Mouse (Mus musculus): Measurements from ENCODE around the gene Sept9. TPM values are rescaled to one million over a fixed set of nuclear protein-coding genes. Genes with fewer than 3 reads are reported as not detected.

Gene Sept9
- polyA plus RNA-seq, 1 experiment from 2014 or later, result 139 TPM

DNA sequence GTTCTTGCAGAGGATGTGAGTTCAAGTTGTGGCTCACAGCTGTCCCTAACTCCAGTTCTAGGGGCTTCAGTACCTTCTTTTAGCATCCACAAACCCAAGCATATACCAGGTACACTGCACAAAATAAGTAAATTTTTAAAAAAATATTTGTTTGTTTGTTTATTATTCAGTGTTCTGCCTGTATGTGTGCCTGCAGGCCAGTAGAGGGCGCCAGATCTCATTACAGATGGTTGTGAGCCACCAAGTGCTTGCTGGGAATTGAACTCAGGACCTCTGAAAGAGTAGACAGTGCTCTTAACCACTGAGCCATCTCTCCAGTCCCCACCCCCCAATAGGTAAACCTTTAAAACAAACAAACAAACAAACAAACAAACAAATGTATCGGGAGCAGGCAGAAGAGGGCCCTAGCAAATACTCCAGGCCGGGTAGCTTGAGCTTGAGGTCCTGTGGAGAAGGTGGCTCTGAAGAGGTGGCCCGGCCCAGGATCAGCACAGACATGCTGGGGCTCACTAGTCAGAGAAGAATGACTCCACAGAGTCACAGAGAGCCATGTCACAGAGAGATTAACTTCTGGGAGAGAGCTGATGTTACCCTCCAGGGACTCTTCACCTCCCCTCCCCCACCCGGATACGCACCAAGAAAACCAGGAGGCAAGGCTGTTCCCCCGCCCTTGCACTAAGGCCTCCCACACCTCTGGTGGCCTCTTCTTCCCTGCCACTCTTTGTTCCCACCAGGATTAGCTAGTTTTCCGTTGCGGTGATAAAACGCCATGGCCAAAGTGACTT is 202.3 kb downstream of the Sept9 start:
- Histone ChIP-seq H3K4me2 (ENCODE audit: low read depth, low read length) (no peak overlapping the region), H3K27me3 (ENCODE audit: control insufficient read depth, insufficient read depth, low read depth, low read length) (peaks cover 8% of the 10 kb centered on the region; the same call in 1 of the 2 replicates)
- WGBS, result 81% methylated on average over 10 of the region's 10 CpGs

DNA sequence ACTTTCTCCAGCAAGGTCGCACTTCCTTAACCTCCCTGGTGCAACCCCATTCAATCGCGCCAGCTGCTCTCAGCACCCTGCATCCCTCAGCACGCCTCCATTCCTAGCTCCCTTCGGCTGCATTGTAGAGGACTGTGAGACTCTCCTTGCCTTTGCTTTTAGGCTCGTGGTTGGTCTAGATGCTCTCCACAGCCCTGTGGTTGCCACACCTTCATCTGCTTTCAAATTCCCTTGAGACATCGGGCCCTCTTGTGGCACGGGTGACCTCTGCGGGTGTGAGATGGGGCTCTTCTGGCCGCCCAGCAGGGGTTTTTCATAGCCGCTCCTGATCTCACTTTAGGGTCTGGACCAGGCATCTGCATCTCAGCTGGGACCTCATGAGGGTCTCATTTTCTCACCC is 203.1 kb downstream of the Sept9 start:
- no peak overlapping the region for H3K9ac ChIP-seq (ENCODE audit: low read length)
- peaks cover 8% of the 10 kb centered on the region; the same call in 1 of the 2 replicates for H3K27me3 ChIP-seq (ENCODE audit: control insufficient read depth, insufficient read depth, low read depth, low read length)
- no peak overlapping the region for H3K4me2 ChIP-seq (ENCODE audit: low read depth, low read length)
- H3K36me3 ChIP-seq (ENCODE audit: control insufficient read depth, insufficient read depth, low read length), result no peaks in the 10 kb centered on the region
- 60% methylated on average over 11 of the region's 11 CpGs for WGBS
- H3K4me3 ChIP-seq (ENCODE audit: low read length), result no peak overlapping the region
- no peak for ATAC-seq (ENCODE audit: low read depth)
- no peak overlapping the region for H3K27ac ChIP-seq (ENCODE audit: low read length)
- no peaks in the 10 kb centered on the region for H3K9me3 ChIP-seq (ENCODE audit: control insufficient read depth, low read length)
- peaks cover 8% of the 10 kb centered on the region for H3K4me1 ChIP-seq (replicated peaks; ENCODE audit: control insufficient read depth, insufficient read depth, low read length)

More for the DNA sequence above, 202.3 kb downstream of the Sept9 start:
- H3K36me3 ChIP-seq (ENCODE audit: control insufficient read depth, insufficient read depth, low read length), result no peaks in the 10 kb centered on the region
- no peaks in the 10 kb centered on the region for H3K9me3 ChIP-seq (ENCODE audit: control insufficient read depth, low read length)
- H3K27ac ChIP-seq (ENCODE audit: low read length), result no peak overlapping the region
- no peak overlapping the region for H3K4me3 ChIP-seq (ENCODE audit: low read length)
- peaks cover under 1% of the 10 kb centered on the region; the same call in 1 of the 2 replicates for H3K4me1 ChIP-seq (replicated peaks; ENCODE audit: control insufficient read depth, insufficient read depth, low read length)
- no peak overlapping the region for H3K9ac ChIP-seq (ENCODE audit: low read length)
- ATAC-seq (ENCODE audit: low read depth), result no peak

DNA sequence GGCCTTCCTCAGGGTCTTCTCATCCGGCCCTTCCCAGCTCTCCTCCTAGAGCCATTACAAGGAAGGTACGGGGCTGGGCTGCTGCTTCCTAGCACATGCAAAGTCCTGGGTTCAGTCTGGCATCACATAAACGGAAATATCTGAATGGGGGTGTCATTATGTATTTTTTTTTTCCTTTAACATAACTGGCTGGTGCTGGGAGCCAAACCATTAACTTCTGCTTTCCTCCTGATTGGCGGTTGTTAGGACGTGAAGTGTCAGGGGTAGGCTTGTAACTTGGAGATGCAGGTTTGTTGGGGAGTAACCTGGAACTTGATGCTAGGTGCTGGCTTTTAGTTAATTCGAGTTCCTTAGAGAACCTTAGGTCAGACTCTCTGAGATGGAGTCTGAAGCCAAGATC is 203.6 kb downstream of the Sept9 start:
- no peak for ATAC-seq (ENCODE audit: low read depth)
- Histone ChIP-seq H3K36me3 (ENCODE audit: control insufficient read depth, insufficient read depth, low read length) (no peaks in the 10 kb centered on the region), H3K9me3 (ENCODE audit: control insufficient read depth, low read length) (no peaks in the 10 kb centered on the region), H3K27ac (ENCODE audit: low read length) (no peak overlapping the region), H3K4me2 (ENCODE audit: low read depth, low read length) (no peak overlapping the region), H3K4me1 (replicated peaks; ENCODE audit: control insufficient read depth, insufficient read depth, low read length) (peaks cover 14% of the 10 kb centered on the region), H3K4me3 (ENCODE audit: low read length) (no peak overlapping the region), H3K27me3 (ENCODE audit: control insufficient read depth, insufficient read depth, low read depth, low read length) (peaks cover 9% of the 10 kb centered on the region), H3K9ac (ENCODE audit: low read length) (no peak overlapping the region)
- WGBS, result 77% methylated on average over 6 of the region's 6 CpGs

DNA sequence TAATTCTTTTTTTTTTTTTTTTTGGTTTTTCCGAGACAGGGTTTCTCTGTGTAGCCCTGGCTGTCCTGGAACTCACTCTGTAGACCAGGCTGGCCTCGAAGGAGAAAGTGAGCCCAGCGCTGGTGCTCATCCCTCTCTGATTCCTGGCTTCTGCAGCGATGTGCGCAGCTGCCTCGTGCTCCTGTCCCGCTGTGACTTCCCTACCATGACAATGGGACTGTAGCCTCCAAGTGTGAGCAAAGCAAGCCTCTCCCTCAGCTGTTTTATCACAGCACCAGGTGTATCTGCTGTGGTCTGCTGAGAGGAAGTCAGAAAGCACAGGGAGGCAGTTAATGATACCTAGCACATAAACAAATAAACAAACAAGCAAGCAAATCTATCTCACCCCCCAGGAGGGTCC is 204.3 kb downstream of the Sept9 start:
- 41% methylated on average over 7 of the region's 7 CpGs for WGBS
- Histone ChIP-seq H3K4me2 (ENCODE audit: low read depth, low read length) (no peak overlapping the region), H3K27ac (ENCODE audit: low read length) (no peak overlapping the region), H3K27me3 (ENCODE audit: control insufficient read depth, insufficient read depth, low read depth, low read length) (peaks cover 12% of the 10 kb centered on the region), H3K36me3 (ENCODE audit: control insufficient read depth, insufficient read depth, low read length) (no peaks in the 10 kb centered on the region), H3K9ac (ENCODE audit: low read length) (no peak overlapping the region), H3K4me1 (replicated peaks; ENCODE audit: control insufficient read depth, insufficient read depth, low read length) (peaks cover 18% of the 10 kb centered on the region), H3K4me3 (ENCODE audit: low read length) (no peak overlapping the region), H3K9me3 (ENCODE audit: control insufficient read depth, low read length) (no peaks in the 10 kb centered on the region)
- ATAC-seq (ENCODE audit: low read depth), result no peak

DNA sequence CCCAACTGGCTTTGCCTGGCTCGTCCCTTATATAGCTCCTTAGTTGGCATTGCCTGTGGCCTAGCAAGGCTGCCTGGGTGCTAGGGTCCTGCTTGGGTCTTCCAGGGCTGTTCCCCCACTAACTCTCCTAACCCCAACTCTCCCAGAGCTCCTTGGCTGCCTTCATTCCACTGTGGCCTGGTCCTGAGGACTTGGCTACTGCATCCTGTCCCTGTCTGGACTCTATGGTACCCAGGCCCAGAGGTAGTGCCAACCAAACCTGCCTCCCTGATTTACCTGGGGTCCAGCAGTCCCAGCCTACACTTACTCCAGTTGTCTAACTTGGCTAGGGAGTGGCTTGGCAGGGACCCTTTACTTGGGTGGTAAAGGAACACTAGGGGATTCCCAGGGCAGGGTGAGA is 207.2 kb downstream of the Sept9 start:
- H3K4me3 ChIP-seq (ENCODE audit: low read length), result no peak overlapping the region
- 0 out of 2 replicates have a peak, but pooled peaks have one; percentile 8 for ATAC-seq (ENCODE audit: low read depth)
- H3K9me3 ChIP-seq (ENCODE audit: control insufficient read depth, low read length), result no peaks in the 10 kb centered on the region
- no peak overlapping the region for H3K4me2 ChIP-seq (ENCODE audit: low read depth, low read length)
- no peak overlapping the region for H3K27ac ChIP-seq (ENCODE audit: low read length)
- peaks cover 19% of the 10 kb centered on the region for H3K27me3 ChIP-seq (ENCODE audit: control insufficient read depth, insufficient read depth, low read depth, low read length)
- no peaks in the 10 kb centered on the region for H3K36me3 ChIP-seq (ENCODE audit: control insufficient read depth, insufficient read depth, low read length)
- 71% methylated on average over 1 of the region's 1 CpGs for WGBS
- peaks cover 22% of the 10 kb centered on the region for H3K4me1 ChIP-seq (replicated peaks; ENCODE audit: control insufficient read depth, insufficient read depth, low read length)
- H3K9ac ChIP-seq (ENCODE audit: low read length), result no peak overlapping the region

DNA sequence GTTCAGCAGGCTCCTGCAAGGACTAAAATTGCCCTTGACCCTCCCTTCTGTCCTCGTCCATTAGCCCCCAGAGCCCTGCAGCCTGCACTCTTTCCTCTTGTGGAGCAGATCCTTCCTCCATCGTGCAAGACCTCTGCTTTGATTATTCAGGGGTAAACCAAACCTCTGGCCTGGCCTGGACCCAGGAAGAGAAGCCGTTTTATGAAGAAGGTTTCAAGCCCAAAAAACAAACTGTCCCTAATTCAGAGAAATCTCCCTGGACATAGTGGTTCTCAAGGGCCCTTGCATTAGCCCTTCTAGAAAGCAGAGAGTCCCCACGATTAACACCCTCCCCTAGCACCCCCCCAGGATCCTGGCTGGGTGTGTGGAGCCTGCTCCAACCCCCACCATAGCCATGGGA is 207.7 kb downstream of the Sept9 start:
- peaks cover 21% of the 10 kb centered on the region for H3K27me3 ChIP-seq (ENCODE audit: control insufficient read depth, insufficient read depth, low read depth, low read length)
- 0 out of 2 replicates have a peak overlapping the region, but pooled peaks have one; percentile 11 for H3K9ac ChIP-seq (ENCODE audit: low read length)
- ATAC-seq (ENCODE audit: low read depth), result no peak
- 22% methylated on average over 4 of the region's 4 CpGs for WGBS
- H3K36me3 ChIP-seq (ENCODE audit: control insufficient read depth, insufficient read depth, low read length), result no peaks in the 10 kb centered on the region
- peak overlapping the region; percentile 68 for H3K4me2 ChIP-seq (ENCODE audit: low read depth, low read length)
- peaks cover 22% of the 10 kb centered on the region for H3K4me1 ChIP-seq (replicated peaks; ENCODE audit: control insufficient read depth, insufficient read depth, low read length)
- no peak overlapping the region for H3K27ac ChIP-seq (ENCODE audit: low read length)
- H3K9me3 ChIP-seq (ENCODE audit: control insufficient read depth, low read length), result no peaks in the 10 kb centered on the region
- peak overlapping the region; percentile 37; the same call in 1 of the 2 replicates for H3K4me3 ChIP-seq (ENCODE audit: low read length)

DNA sequence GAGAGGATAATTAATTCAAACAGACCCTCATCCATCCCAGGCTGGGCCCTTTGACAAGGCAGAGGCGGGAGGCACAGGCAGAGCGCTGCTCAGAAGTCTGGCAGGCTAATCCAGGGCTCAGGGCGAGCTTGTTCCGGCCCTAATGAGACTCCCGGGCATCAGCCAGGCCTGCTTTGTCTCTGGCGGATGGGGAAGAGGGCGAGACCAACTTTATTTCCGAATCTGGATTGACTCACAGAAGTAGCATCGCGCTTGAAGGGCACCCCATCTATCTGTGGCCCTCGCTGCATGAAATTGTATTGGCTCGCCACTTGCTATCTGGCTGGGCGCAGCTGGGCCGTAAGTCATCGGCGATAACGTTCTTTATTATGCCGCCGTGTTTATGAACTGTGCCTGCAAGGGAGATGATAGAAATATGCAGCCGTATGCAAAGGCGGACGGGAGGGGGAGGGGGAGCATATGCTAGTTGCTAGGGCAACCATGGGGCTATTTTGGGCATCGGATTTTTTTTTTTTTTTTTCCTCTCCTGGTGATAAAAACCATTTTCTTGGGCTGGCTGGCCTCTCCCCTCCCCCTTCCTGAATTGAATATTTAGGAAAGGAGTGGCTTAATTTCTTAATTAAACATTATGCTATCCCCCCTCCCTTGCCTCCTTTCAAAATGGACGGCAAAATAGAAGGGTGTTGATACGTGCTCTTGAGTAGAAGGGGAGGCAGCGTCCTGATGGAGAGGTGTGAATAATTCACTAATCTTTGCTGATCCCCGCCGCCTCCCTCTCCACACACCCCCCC is 208.4 kb downstream of the Sept9 start:
- Histone ChIP-seq H3K4me2 (ENCODE audit: low read depth, low read length) (peak overlapping the region; percentile 68), H3K27ac (ENCODE audit: low read length) (no peak overlapping the region), H3K4me3 (ENCODE audit: low read length) (peak overlapping the region; percentile 37), H3K9ac (ENCODE audit: low read length) (0 out of 2 replicates have a peak overlapping the region, but pooled peaks have one; percentile 11), H3K9me3 (ENCODE audit: control insufficient read depth, low read length) (no peaks in the 10 kb centered on the region), H3K27me3 (ENCODE audit: control insufficient read depth, insufficient read depth, low read depth, low read length) (peaks cover 25% of the 10 kb centered on the region), H3K4me1 (replicated peaks; ENCODE audit: control insufficient read depth, insufficient read depth, low read length) (peaks cover 22% of the 10 kb centered on the region), H3K36me3 (ENCODE audit: control insufficient read depth, insufficient read depth, low read length) (no peaks in the 10 kb centered on the region)
- peak; percentile 74 for ATAC-seq (ENCODE audit: low read depth)
- WGBS, result under 1% methylated on average over 28 of the region's 28 CpGs

DNA sequence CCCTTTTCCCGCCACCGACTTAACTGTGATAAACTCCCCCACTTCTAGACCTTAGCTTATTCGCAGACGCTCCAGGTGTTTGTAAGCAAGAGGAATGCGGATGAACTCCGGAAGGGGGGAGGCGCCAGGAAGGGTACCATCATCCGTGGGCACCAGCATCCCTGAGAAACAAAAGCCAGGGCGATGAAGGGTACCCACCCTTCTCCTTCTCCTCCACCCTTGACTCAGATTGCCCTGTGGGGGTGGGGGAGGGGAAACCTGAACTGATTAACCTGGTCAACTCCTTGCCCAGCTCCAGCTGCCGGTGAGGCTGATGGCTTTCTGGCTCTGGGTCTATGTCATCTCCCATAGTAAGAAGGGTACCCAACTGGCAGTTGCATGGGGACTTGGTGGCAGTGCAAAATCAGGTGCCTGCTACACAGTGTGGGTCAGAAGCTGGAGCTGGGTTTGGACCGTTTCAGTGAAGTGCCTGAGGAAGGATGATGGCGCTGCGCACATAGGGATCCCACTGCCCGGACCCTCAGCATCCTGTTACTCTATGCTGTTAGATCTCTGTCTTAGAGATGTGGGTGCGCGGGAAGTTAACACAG is 209.1 kb downstream of the Sept9 start:
- Histone ChIP-seq H3K27me3 (ENCODE audit: control insufficient read depth, insufficient read depth, low read depth, low read length) (peaks cover 31% of the 10 kb centered on the region), H3K27ac (ENCODE audit: low read length) (no peak overlapping the region), H3K4me1 (replicated peaks; ENCODE audit: control insufficient read depth, insufficient read depth, low read length) (peaks cover 22% of the 10 kb centered on the region), H3K36me3 (ENCODE audit: control insufficient read depth, insufficient read depth, low read length) (no peaks in the 10 kb centered on the region), H3K9ac (ENCODE audit: low read length) (no peak overlapping the region), H3K4me2 (ENCODE audit: low read depth, low read length) (peak overlapping the region; percentile 68), H3K9me3 (ENCODE audit: control insufficient read depth, low read length) (no peaks in the 10 kb centered on the region), H3K4me3 (ENCODE audit: low read length) (no peak overlapping the region)
- WGBS, result 7% methylated on average over 16 of the region's 16 CpGs
- ATAC-seq (ENCODE audit: low read depth), result no peak

DNA sequence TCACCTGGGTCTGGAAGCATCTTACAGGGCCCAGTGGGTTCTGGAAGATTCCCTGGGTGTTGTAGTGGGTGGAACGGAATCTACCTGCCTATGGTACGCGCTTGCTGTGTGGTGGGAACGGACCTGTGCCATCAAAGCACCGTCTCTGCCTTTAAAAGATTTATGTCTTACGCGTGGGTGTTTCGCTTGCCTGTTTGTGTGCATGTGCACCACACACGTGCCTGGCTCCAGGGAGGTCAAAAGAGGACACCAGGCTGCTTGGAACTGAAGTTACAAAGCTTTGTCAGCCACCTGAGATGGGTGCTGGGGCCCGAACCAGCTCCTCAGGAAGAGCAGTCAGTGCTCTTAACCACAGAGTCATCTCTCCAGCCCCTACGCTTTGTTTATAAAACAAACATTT is 209.9 kb downstream of the Sept9 start:
- Histone ChIP-seq H3K36me3 (ENCODE audit: control insufficient read depth, insufficient read depth, low read length) (no peaks in the 10 kb centered on the region), H3K27ac (ENCODE audit: low read length) (no peak overlapping the region), H3K4me3 (ENCODE audit: low read length) (no peak overlapping the region), H3K9ac (ENCODE audit: low read length) (no peak overlapping the region), H3K27me3 (ENCODE audit: control insufficient read depth, insufficient read depth, low read depth, low read length) (peaks cover 39% of the 10 kb centered on the region), H3K4me2 (ENCODE audit: low read depth, low read length) (no peak overlapping the region), H3K4me1 (replicated peaks; ENCODE audit: control insufficient read depth, insufficient read depth, low read length) (peaks cover 22% of the 10 kb centered on the region), H3K9me3 (ENCODE audit: control insufficient read depth, low read length) (no peaks in the 10 kb centered on the region)
- WGBS, result 54% methylated on average over 11 of the region's 11 CpGs
- no peak for ATAC-seq (ENCODE audit: low read depth)

Data from lung, embryonic 16.5 days (tissue).